Mouse (Mus musculus) neural tube, embryonic 15.5 days (tissue): Measurements from ENCODE around the gene Ppard. TPM values are rescaled to one million over a fixed set of nuclear protein-coding genes. Genes with fewer than 3 reads are reported as not detected.

ENCODE experiments used
- ATAC-seq: fragments of 200-750 bp; cut with Nextera tagmentation; 2 replicates; pipeline ENCODE4 v1.8.0; 2017; ENCODE audit warnings: mild to moderate bottlenecking, moderate TSS enrichment, moderate library complexity; ENCODE audit not compliant: low FRiP score
- H3K27ac ChIP-seq: fragments of 300-500 bp; sonication (generic); replicated peaks from 2 replicates; pipeline ENCODE4 v1.5.1; 2015; ENCODE audit warnings: mild to moderate bottlenecking, inconsistent platforms
- H3K27me3 ChIP-seq: fragments of 300-500 bp; sonication (generic); replicated peaks from 2 replicates; pipeline ENCODE4 v1.6.1; 2015; ENCODE audit warnings: inconsistent platforms
- H3K36me3 ChIP-seq: fragments of 300-500 bp; sonication (generic); 2 replicates; pipeline ENCODE4 v1.6.1; 2015; ENCODE audit warnings: inconsistent platforms
- H3K4me1 ChIP-seq: fragments of 300-500 bp; sonication (generic); 2 replicates; pipeline ENCODE4 v1.6.1; 2015; ENCODE audit warnings: inconsistent platforms
- H3K4me2 ChIP-seq: fragments of 300-500 bp; sonication (generic); 2 replicates; pipeline ENCODE4 v1.6.1; 2015; ENCODE audit warnings: inconsistent platforms, mild to moderate bottlenecking, moderate library complexity
- H3K4me3 ChIP-seq: fragments of 300-500 bp; sonication (generic); replicated peaks from 2 replicates; pipeline ENCODE4 v1.5.1; 2015; ENCODE audit warnings: mild to moderate bottlenecking, inconsistent platforms
- H3K9ac ChIP-seq: fragments of 300-500 bp; sonication (generic); replicated peaks from 2 replicates; pipeline ENCODE4 v1.6.1; 2015; ENCODE audit warnings: mild to moderate bottlenecking, inconsistent platforms
- H3K9me3 ChIP-seq: fragments of 300-500 bp; sonication (generic); replicated peaks from 2 replicates; pipeline ENCODE4 v1.6.1; 2016; ENCODE audit warnings: inconsistent platforms
- whole genome bisulfite sequencing: fragments of 180-500 bp; shearing (Covaris S2); methylation state at CpG from one replicate; pipeline ENCODE4 v1.1.7; 2015; ENCODE audit warnings: mixed read lengths; 5-methylcytosine and 5-hydroxymethylcytosine counted together
- polyA plus RNA-seq: library from polyadenylated mRNA; unstranded; fragments of >200 nt; fragmentation: Nextera tagmentation; extraction: Ambion mirVana; gene quantifications from 2 replicates; pipeline ENCODE4 v1.2.1, GENCODE M21; 2015

Gene Ppard
- polyA plus RNA-seq, 1 experiment from 2014 or later = 1.3 TPM

- no peaks in the 10 kb centered on the region for H3K27me3 ChIP-seq
- H3K9ac ChIP-seq = no peak overlapping the region
- H3K4me2 ChIP-seq = no peak overlapping the region
- no peak overlapping the region for H3K4me3 ChIP-seq
- H3K36me3 ChIP-seq = no peaks in the 10 kb centered on the region
- peaks cover 40% of the 10 kb centered on the region for H3K4me1 ChIP-seq
- no peak overlapping the region for H3K27ac ChIP-seq
- 89% methylated on average over 3 of the region's 3 CpGs for WGBS
- no peak for ATAC-seq
- H3K9me3 ChIP-seq = no peaks in the 10 kb centered on the region
Observed at GRCm38 (mm10) chr17:28278156-28278555, 45.7 kb downstream of the Ppard start.

GRCm38 (mm10) chr17:28279236-28279635, 46.7 kb downstream of the Ppard start:
- H3K36me3 ChIP-seq = no peaks in the 10 kb centered on the region
- no peak overlapping the region for H3K27ac ChIP-seq
- peaks cover 40% of the 10 kb centered on the region for H3K4me1 ChIP-seq
- no peak overlapping the region for H3K4me2 ChIP-seq
- no peak for ATAC-seq
- 48% methylated on average over 4 of the region's 4 CpGs for WGBS
- H3K27me3 ChIP-seq = no peaks in the 10 kb centered on the region
- H3K9me3 ChIP-seq = no peaks in the 10 kb centered on the region
- no peak overlapping the region for H3K9ac ChIP-seq
- no peak overlapping the region for H3K4me3 ChIP-seq

- H3K36me3 ChIP-seq = no peaks in the 10 kb centered on the region
- H3K4me2 ChIP-seq = no peak overlapping the region
- WGBS = 66% methylated on average over 15 of the region's 15 CpGs
- no peaks in the 10 kb centered on the region for H3K9me3 ChIP-seq
- H3K4me3 ChIP-seq = no peak overlapping the region
- no peak overlapping the region for H3K9ac ChIP-seq
- 0 out of 2 replicates have a peak overlapping the region, but pooled peaks have one; percentile 18 for H3K27ac ChIP-seq
- ATAC-seq = no peak
- H3K27me3 ChIP-seq = no peaks in the 10 kb centered on the region
- H3K4me1 ChIP-seq = peaks cover 40% of the 10 kb centered on the region
Observed at GRCm38 (mm10) chr17:28279780-28280422, 47.4 kb downstream of the Ppard start.

GRCm38 (mm10) chr17:28280423-28280800, 47.9 kb downstream of the Ppard start:
- Histone ChIP-seq H3K4me2 (no peak overlapping the region), H3K4me1 (peaks cover 44% of the 10 kb centered on the region), H3K9ac (no peak overlapping the region), H3K9me3 (no peaks in the 10 kb centered on the region), H3K4me3 (no peak overlapping the region), H3K27me3 (no peaks in the 10 kb centered on the region), H3K36me3 (no peaks in the 10 kb centered on the region), H3K27ac (0 out of 2 replicates have a peak overlapping the region, but pooled peaks have one; percentile 18)
- 78% methylated on average over 7 of the region's 7 CpGs for WGBS
- ATAC-seq = no peak

GRCm38 (mm10) chr17:28280831-28281377, 48.4 kb downstream of the Ppard start:
- no peak overlapping the region for H3K27ac ChIP-seq
- H3K27me3 ChIP-seq = no peaks in the 10 kb centered on the region
- ATAC-seq = no peak
- WGBS = 17% methylated on average over 5 of the region's 5 CpGs
- H3K4me1 ChIP-seq = peaks cover 49% of the 10 kb centered on the region
- no peaks in the 10 kb centered on the region for H3K9me3 ChIP-seq
- H3K36me3 ChIP-seq = no peaks in the 10 kb centered on the region
- H3K4me3 ChIP-seq = no peak overlapping the region
- H3K4me2 ChIP-seq = no peak overlapping the region
- H3K9ac ChIP-seq = no peak overlapping the region

- no peak overlapping the region for H3K4me2 ChIP-seq
- H3K36me3 ChIP-seq = no peaks in the 10 kb centered on the region
- H3K9me3 ChIP-seq = no peaks in the 10 kb centered on the region
- ATAC-seq = no peak
- no peak overlapping the region for H3K4me3 ChIP-seq
- H3K27ac ChIP-seq = no peak overlapping the region
- H3K27me3 ChIP-seq = no peaks in the 10 kb centered on the region
- no peak overlapping the region for H3K9ac ChIP-seq
- 88% methylated on average over 7 of the region's 7 CpGs for WGBS
- H3K4me1 ChIP-seq = peaks cover 54% of the 10 kb centered on the region
Observed at GRCm38 (mm10) chr17:28281866-28282441, 49.5 kb downstream of the Ppard start.

GRCm38 (mm10) chr17:28283199-28283598, 50.7 kb downstream of the Ppard start:
- Histone ChIP-seq H3K4me1 (peaks cover 48% of the 10 kb centered on the region), H3K36me3 (no peaks in the 10 kb centered on the region), H3K9ac (no peak overlapping the region), H3K4me2 (no peak overlapping the region), H3K27me3 (no peaks in the 10 kb centered on the region), H3K9me3 (no peaks in the 10 kb centered on the region), H3K27ac (no peak overlapping the region), H3K4me3 (no peak overlapping the region)
- WGBS = 89% methylated on average over 10 of the region's 10 CpGs
- no peak for ATAC-seq

- Histone ChIP-seq H3K9me3 (no peaks in the 10 kb centered on the region), H3K36me3 (no peaks in the 10 kb centered on the region), H3K9ac (no peak overlapping the region), H3K4me1 (peaks cover 31% of the 10 kb centered on the region), H3K4me2 (no peak overlapping the region), H3K4me3 (no peak overlapping the region), H3K27ac (no peak overlapping the region), H3K27me3 (no peaks in the 10 kb centered on the region)
- 84% methylated on average over 10 of the region's 10 CpGs for WGBS
- no peak for ATAC-seq
Observed at GRCm38 (mm10) chr17:28286133-28286532, 53.6 kb downstream of the Ppard start.

- Histone ChIP-seq H3K27me3 (no peaks in the 10 kb centered on the region), H3K9ac (no peak overlapping the region), H3K4me2 (no peak overlapping the region), H3K4me1 (peaks cover 26% of the 10 kb centered on the region), H3K27ac (no peak overlapping the region), H3K4me3 (no peak overlapping the region), H3K36me3 (no peaks in the 10 kb centered on the region), H3K9me3 (no peaks in the 10 kb centered on the region)
- WGBS = 52% methylated on average over 5 of the region's 5 CpGs
- no peak for ATAC-seq
Observed at GRCm38 (mm10) chr17:28286964-28287363, 54.5 kb downstream of the Ppard start.

- no peak overlapping the region for H3K27ac ChIP-seq
Observed at GRCm38 (mm10) chr17:28287578-28287977, 55.1 kb downstream of the Ppard start.

GRCm38 (mm10) chr17:28287980-28288379, 55.5 kb downstream of the Ppard start:
- H3K4me1 ChIP-seq = peaks cover 26% of the 10 kb centered on the region
- no peaks in the 10 kb centered on the region for H3K9me3 ChIP-seq
- no peak for ATAC-seq
- no peak overlapping the region for H3K27ac ChIP-seq
- H3K4me3 ChIP-seq = no peak overlapping the region
- H3K4me2 ChIP-seq = no peak overlapping the region
- no peak overlapping the region for H3K9ac ChIP-seq
- H3K27me3 ChIP-seq = no peaks in the 10 kb centered on the region
- H3K36me3 ChIP-seq = no peaks in the 10 kb centered on the region
- 51% methylated on average over 5 of the region's 5 CpGs for WGBS

More at GRCm38 (mm10) chr17:28287578-28287977, 55.1 kb downstream of the Ppard start:
- Histone ChIP-seq H3K4me3 (no peak overlapping the region), H3K36me3 (no peaks in the 10 kb centered on the region), H3K9me3 (no peaks in the 10 kb centered on the region), H3K9ac (no peak overlapping the region), H3K4me1 (peaks cover 26% of the 10 kb centered on the region), H3K27me3 (no peaks in the 10 kb centered on the region), H3K4me2 (no peak overlapping the region)
- no peak for ATAC-seq
- 51% methylated on average over 8 of the region's 8 CpGs for WGBS

GRCm38 (mm10) chr17:28290262-28290661, 57.8 kb downstream of the Ppard start:
- ATAC-seq = no peak
- Histone ChIP-seq H3K9me3 (no peaks in the 10 kb centered on the region), H3K27ac (no peak overlapping the region), H3K4me1 (peaks cover 34% of the 10 kb centered on the region), H3K4me2 (no peak overlapping the region), H3K36me3 (no peaks in the 10 kb centered on the region), H3K4me3 (no peak overlapping the region), H3K9ac (no peak overlapping the region), H3K27me3 (no peaks in the 10 kb centered on the region)
- 67% methylated on average over 3 of the region's 3 CpGs for WGBS
